Mouse (Mus musculus) myocyte (in vitro differentiated cells): ENCODE results near the gene Alkbh3. TPM values are rescaled to one million over a fixed set of nuclear protein-coding genes. Genes with fewer than 3 reads are reported as not detected.

Experiments
- H3K27me3 ChIP-seq: one replicate; pipeline ENCODE4 v1.6.1; 2011; ENCODE audit not compliant: control insufficient read depth, insufficient read depth, insufficient read length
- H3K36me3 ChIP-seq: one replicate; pipeline ENCODE4 v1.6.1; 2011; ENCODE audit not compliant: control insufficient read depth, insufficient read depth
- H3K4me2 ChIP-seq: one replicate; pipeline ENCODE4 v1.6.1; 2011; ENCODE audit warnings: low read depth, control low read depth
- H3K4me3 ChIP-seq: one replicate; pipeline ENCODE4 v1.5.1; 2011; ENCODE audit warnings: mild to moderate bottlenecking, control low read depth, moderate library complexity
- H3K79me2 ChIP-seq: one replicate; pipeline ENCODE4 v1.6.1; 2011; ENCODE audit not compliant: control insufficient read depth, insufficient read depth
- H3ac ChIP-seq: one replicate; pipeline ENCODE4 v1.6.1; 2011; ENCODE audit not compliant: control insufficient read depth, insufficient read length
- CEBPB ChIP-seq: IDR thresholded peaks from 2 replicates; pipeline ENCODE4 v1.6.1; 2011; ENCODE audit warnings: mild to moderate bottlenecking, moderate library complexity; ENCODE audit not compliant: poor library complexity, insufficient read depth, severe bottlenecking
- E2F4 ChIP-seq: IDR thresholded peaks from one replicate; pipeline ENCODE4 v1.6.1; 2011; ENCODE audit warnings: mild to moderate bottlenecking, control low read depth, moderate library complexity; ENCODE audit not compliant: insufficient read depth
- MYOD1 ChIP-seq, 3 experiments: IDR thresholded peaks; one replicate each; pipeline ENCODE4 v1.6.1; 2011; ENCODE audit warnings: control low read depth in 2 of 3, low read depth in 2 of 3, mild to moderate bottlenecking in 2 of 3, moderate library complexity in 1 of 3; ENCODE audit not compliant: insufficient read length in 2 of 3, control insufficient read depth in 1 of 3
- MYOG ChIP-seq, 3 experiments: IDR thresholded peaks; one replicate each; pipeline ENCODE4 v1.6.1; 2011; ENCODE audit warnings: control low read depth in 2 of 3, low read depth in 2 of 3, mild to moderate bottlenecking in 2 of 3; ENCODE audit not compliant: insufficient read length in 2 of 3, control insufficient read depth in 1 of 3, insufficient read depth in 1 of 3
- POLR2A ChIP-seq: IDR thresholded peaks from one replicate; pipeline ENCODE4 v1.6.1; 2011; ENCODE audit warnings: low read depth, mild to moderate bottlenecking, control low read depth, moderate library complexity; ENCODE audit not compliant: insufficient read length
- POLR2AphosphoS2 ChIP-seq: IDR thresholded peaks from one replicate; pipeline ENCODE4 v1.6.1; 2011; ENCODE audit warnings: low read depth, control low read depth; ENCODE audit not compliant: insufficient read length
- REST ChIP-seq: IDR thresholded peaks from one replicate; pipeline ENCODE4 v1.6.1; 2011; ENCODE audit warnings: mild to moderate bottlenecking, control low read depth, moderate library complexity; ENCODE audit not compliant: insufficient read depth, insufficient read length
- SRF ChIP-seq: IDR thresholded peaks from one replicate; pipeline ENCODE4 v1.6.1; 2011; ENCODE audit warnings: low read depth; ENCODE audit not compliant: control insufficient read depth, insufficient read length
- TCF12 ChIP-seq: IDR thresholded peaks from one replicate; pipeline ENCODE4 v1.6.1; 2011; ENCODE audit warnings: mild to moderate bottlenecking, control low read depth; ENCODE audit not compliant: poor library complexity, insufficient read depth, severe bottlenecking
- USF1 ChIP-seq: IDR thresholded peaks from one replicate; pipeline ENCODE4 v1.6.1; 2011; ENCODE audit warnings: low read depth, mild to moderate bottlenecking, control low read depth, moderate library complexity
- polyA plus RNA-seq: library from polyadenylated mRNA; unstranded; fragments of >200 nt; fragmentation: generic; extraction: Trizol; gene quantifications from one replicate; pipeline ENCODE4 v1.2.1, GENCODE M21; 2012; ENCODE audit warnings: missing spikeins

The Alkbh3 gene
- polyA plus RNA-seq, 1 experiment: 87.8 TPM

DNA sequence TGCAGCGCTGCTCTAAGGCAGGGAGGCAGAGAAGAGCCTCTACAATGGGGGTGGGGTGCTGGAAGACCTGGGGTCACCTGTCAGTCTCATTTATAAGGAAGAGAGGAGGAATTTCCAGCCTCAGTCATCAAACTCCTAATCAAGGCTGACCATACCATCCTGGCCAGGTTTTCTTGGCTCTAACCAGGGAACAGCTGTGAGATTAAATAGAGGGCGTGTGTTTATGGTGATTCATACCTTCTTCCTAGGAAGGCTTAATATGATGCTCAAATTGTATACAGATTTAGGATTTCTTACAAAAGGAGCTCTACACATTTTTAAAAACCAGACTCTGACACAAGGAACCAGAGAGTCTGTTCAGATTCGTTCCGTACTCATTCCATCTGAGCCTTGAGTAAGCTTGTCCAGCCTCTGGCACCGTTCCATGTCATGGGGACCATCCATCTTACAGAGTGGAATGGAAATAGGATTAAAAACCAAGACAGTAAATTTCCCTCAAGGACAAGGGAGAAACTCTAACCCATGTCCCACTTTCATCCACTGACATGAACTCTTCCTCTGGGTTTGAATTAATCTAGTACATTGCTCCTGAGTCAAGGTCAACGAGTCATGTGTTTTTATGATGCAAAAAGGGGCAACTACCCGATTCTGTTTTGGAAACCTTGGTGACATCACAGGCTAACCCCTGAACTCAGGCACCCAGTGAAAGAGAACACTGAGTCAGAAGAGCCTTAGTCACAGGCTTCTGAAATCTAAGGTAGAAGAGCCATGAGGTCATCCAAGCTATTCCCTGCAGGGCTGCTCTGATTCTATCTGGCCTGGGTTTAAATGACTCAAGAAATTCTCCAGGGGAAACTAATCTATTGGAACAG is 31.1 kb downstream of the Alkbh3 start:
- Histone ChIP-seq H3K36me3 (peaks cover 37% of the 10 kb centered on the region), H3K79me2 (no peaks in the 10 kb centered on the region), H3ac (no peak overlapping the region), H3K4me2 (peak overlapping the region; percentile 55), H3K4me3 (no peak overlapping the region), H3K27me3 (no peaks in the 10 kb centered on the region)
- TF ChIP-seq TCF12 (peak; percentile 40), MYOG (IDR thresholded peaks at IDR 0.05; ENCODE audit: control insufficient read depth in 1 of 3, insufficient read depth in 1 of 3, insufficient read length in 2 of 3, low read depth in 2 of 3) (peak in 1 of 3 experiments; percentile 58), POLR2AphosphoS2 (no peak), MYOD1 (IDR thresholded peaks at IDR 0.05; ENCODE audit: control insufficient read depth in 1 of 3, insufficient read length in 2 of 3, low read depth in 2 of 3) (peak in 2 of 3 experiments; percentile 58 to 64), CEBPB (peak; percentile 98), E2F4 (no peak), USF1 (no peak), REST (no peak)

- Histone ChIP-seq H3ac (no peak overlapping the region), H3K4me2 (peak overlapping the region; percentile 83), H3K79me2 (no peaks in the 10 kb centered on the region), H3K36me3 (peaks cover 15% of the 10 kb centered on the region), H3K4me3 (peak overlapping the region; percentile 4), H3K27me3 (no peaks in the 10 kb centered on the region)
- no peak for TF ChIP-seq E2F4
- peak; percentile 40 for TF ChIP-seq POLR2A
- no peak for TF ChIP-seq MYOD1 (IDR thresholded peaks at IDR 0.05; ENCODE audit: control insufficient read depth in 1 of 3, insufficient read length in 2 of 3, low read depth in 2 of 3)
- no peak for TF ChIP-seq USF1
- TF ChIP-seq REST: no peak
These were observed 34.0 kb downstream of the Alkbh3 start for GRCm38 (mm10) chr2:93976436-93977252.

GRCm38 (mm10) chr2:93975526-93976435 is 34.8 kb downstream of the Alkbh3 start:
- Histone ChIP-seq H3ac (no peak overlapping the region), H3K4me2 (peak overlapping the region; percentile 83), H3K4me3 (peak overlapping the region; percentile 4), H3K79me2 (no peaks in the 10 kb centered on the region), H3K27me3 (no peaks in the 10 kb centered on the region), H3K36me3 (peaks cover 6% of the 10 kb centered on the region)
- TF ChIP-seq SRF: no peak
- TF ChIP-seq POLR2AphosphoS2: no peak

GRCm38 (mm10) chr2:93975041-93975440 is 35.6 kb downstream of the Alkbh3 start:
- TF ChIP-seq MYOD1 (IDR thresholded peaks at IDR 0.05; ENCODE audit: control insufficient read depth in 1 of 3, insufficient read length in 2 of 3, low read depth in 2 of 3): no peak
- Histone ChIP-seq H3K4me3 (no peak overlapping the region), H3K79me2 (no peaks in the 10 kb centered on the region), H3K36me3 (no peaks in the 10 kb centered on the region), H3K4me2 (no peak overlapping the region), H3K27me3 (no peaks in the 10 kb centered on the region), H3ac (no peak overlapping the region)

DNA sequence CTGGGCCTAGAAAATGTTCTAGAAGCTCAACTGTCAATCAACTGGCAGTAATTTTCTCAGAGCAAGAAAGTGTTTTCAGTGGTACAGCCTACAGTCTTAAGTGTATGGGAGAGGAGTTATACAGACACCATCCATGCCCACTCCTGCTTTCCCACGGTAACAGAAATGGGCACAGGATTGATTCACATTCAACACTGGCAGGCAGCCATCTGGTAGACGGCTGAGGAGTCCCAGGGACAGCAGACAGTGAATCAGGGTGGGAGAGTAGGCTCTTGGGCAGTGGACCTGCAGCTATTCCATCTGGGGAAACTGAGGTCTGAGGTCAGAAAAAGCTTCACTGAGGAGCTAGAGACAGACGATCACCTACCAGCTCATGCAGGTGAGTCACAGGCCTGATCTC is 39.0 kb downstream of the Alkbh3 start:
- no peak overlapping the region for H3K4me2 ChIP-seq
- H3K36me3 ChIP-seq: no peaks in the 10 kb centered on the region
- H3K27me3 ChIP-seq: no peaks in the 10 kb centered on the region
- no peak overlapping the region for H3ac ChIP-seq
- TF ChIP-seq SRF: no peak
- no peak for TF ChIP-seq USF1
- no peak for TF ChIP-seq MYOG (IDR thresholded peaks at IDR 0.05; ENCODE audit: control insufficient read depth in 1 of 3, insufficient read depth in 1 of 3, insufficient read length in 2 of 3, low read depth in 2 of 3)
- TF ChIP-seq E2F4: no peak
- no peak for TF ChIP-seq POLR2AphosphoS2
- no peak for TF ChIP-seq POLR2A
- no peak for TF ChIP-seq REST
- no peaks in the 10 kb centered on the region for H3K79me2 ChIP-seq
- H3K4me3 ChIP-seq: no peak overlapping the region
